Mouse (Mus musculus) liver, embryonic 14.5 days (tissue): Measurements from ENCODE around the gene Slc38a6.

ENCODE experiments used
- CTCF ChIP-seq: IDR thresholded peaks from 2 replicates; pipeline ENCODE4 v1.5.1; 2016; ENCODE audit warnings: antibody characterized with exemption, low read depth, control low read depth
- EP300 ChIP-seq: IDR thresholded peaks from 2 replicates; pipeline ENCODE4 v1.6.1; 2016; ENCODE audit warnings: antibody characterized with exemption, low read depth

- no peak for TF ChIP-seq CTCF
- no peak for TF ChIP-seq EP300
Observed at GRCm38 (mm10) chr12:73268497-73268896, 18.1 kb upstream of the Slc38a6 start.
